8 mouse cellular contexts compared by ENCODE assay signal in genomic region chr5:25100157-25100515, GRCm38 (mm10). TPM values are rescaled to one million over a fixed set of nuclear protein-coding genes. Genes with fewer than 3 reads are reported as not detected.
A peak's percentile ranks its signal among the peaks of the same experiment; 100 is the strongest.
DNase-seq lines count a peak whose midpoint lies in the region; ATAC-seq and TF ChIP-seq lines count a peak whose summit lies in the region.

No protein-coding gene starts in this region.

- H3K4me1 ChIP-seq in cerebellum, adult 2 months (ENCODE audit: control insufficient read depth, insufficient read depth, low read length): peaks cover 8% of the 10 kb centered on the region; the same call in 1 of the 2 replicates
- H3K4me1 ChIP-seq in hindbrain, embryonic 11.5 days (replicated peaks; ENCODE audit: control insufficient read depth, insufficient read depth, low read length): peaks cover 2% of the 10 kb centered on the region

- H3K9me3 ChIP-seq in hindbrain, embryonic 11.5 days (ENCODE audit: control insufficient read depth, low read length): no peaks in the 10 kb centered on the region

- ATAC-seq in hindbrain, embryonic 11.5 days (ENCODE audit: low FRiP score): peak; percentile 1; the same call in 1 of the 2 replicates
- no peak for ATAC-seq in cerebellum, adult (ENCODE audit: insufficient number of reproducible peaks, low FRiP score, low TSS enrichment)

- no peak for DNase-seq in cerebellum, adult 2 months
- no peak for DNase-seq in cerebellum, postnatal 36 days
- DNase-seq in right cerebral cortex, postnatal 4 days: peak; percentile 27
- no peak for DNase-seq in right cerebral cortex, postnatal 36 days (ENCODE audit: low spot score in 2 of 2)
- peak; percentile 67 for DNase-seq in hindbrain, embryonic 11.5 days (ENCODE audit: low spot score)
- peak; percentile 30 for DNase-seq in lung, postnatal 10 days
- DNase-seq in testis, postnatal 14 days (ENCODE audit: low spot score): peak; percentile 31

- peak overlapping the region; percentile 58 for H3K4me3 ChIP-seq in cerebellum, adult 2 months (replicated peaks; ENCODE audit: insufficient read depth, low read depth, low read length)
- peak overlapping the region; percentile 50 for H3K4me3 ChIP-seq in hindbrain, embryonic 11.5 days (ENCODE audit: low read depth, low read length)

- peak overlapping the region; percentile 97 for H3K4me2 ChIP-seq in hindbrain, embryonic 11.5 days (replicated peaks; ENCODE audit: low read depth, low read length)

- H3K27me3 ChIP-seq in cerebellum, adult 2 months (ENCODE audit: control insufficient read depth, insufficient read depth, low read length): no peaks in the 10 kb centered on the region
- H3K27me3 ChIP-seq in hindbrain, embryonic 11.5 days (ENCODE audit: control insufficient read depth, insufficient read depth, low read length): peaks cover 33% of the 10 kb centered on the region

- H3K27ac ChIP-seq in cerebellum, adult 2 months (ENCODE audit: insufficient read depth, low read length): no peak overlapping the region
- H3K27ac ChIP-seq in hindbrain, embryonic 11.5 days (ENCODE audit: low read depth, low read length): no peak overlapping the region

- under 1% methylated on average over 26 of the region's 26 CpGs for WGBS in cerebellum, adult 2 months
- under 1% methylated on average over 26 of the region's 26 CpGs for whole genome bisulfite sequencing in hindbrain, embryonic 11.5 days

- no peak for TF ChIP-seq CTCF in cerebellum, adult 2 months (IDR thresholded peaks at IDR 0.05; ENCODE audit: borderline replicate concordance, insufficient read depth, low read depth, low read length)

- no peaks in the 10 kb centered on the region for H3K36me3 ChIP-seq in hindbrain, embryonic 11.5 days (ENCODE audit: control insufficient read depth, insufficient read depth, low read length)

- no peak overlapping the region for H3K9ac ChIP-seq in hindbrain, embryonic 11.5 days (ENCODE audit: low read depth, low read length)

- TF ChIP-seq POLR2A in cerebellum, adult 2 months (IDR thresholded peaks at IDR 0.05; ENCODE audit: borderline replicate concordance, insufficient read depth, low read length): no peak

RNA-seq across cellular contexts. Expression of gene Prkag2, which starts 0.3 kb away (rescaled TPM):
- 92.0 and 99.4 TPM in 2 replicates for polyA plus RNA-seq in cerebellum, adult 2 months (2012; rRNA removed)
- 56.7 and 57.3 TPM in 2 replicates for polyA plus RNA-seq in hindbrain, embryonic 11.5 days (2014; fragmentation: Nextera tagmentation; extraction: Ambion mirVana)

Comparison
In these comparisons a context has a peak if more than half of its experiments do, and no peak if none do; other contexts are left out.
1. DNase-seq: peak in right cerebral cortex, postnatal 4 days (single experiment), hindbrain, embryonic 11.5 days (single experiment), lung, postnatal 10 days (single experiment) and testis, postnatal 14 days (single experiment); none in cerebellum, adult 2 months (0 of 2), cerebellum, postnatal 36 days (0 of 2) and right cerebral cortex, postnatal 36 days (0 of 2).